Mouse (Mus musculus): ENCODE data around the gene Per2.

DNA sequence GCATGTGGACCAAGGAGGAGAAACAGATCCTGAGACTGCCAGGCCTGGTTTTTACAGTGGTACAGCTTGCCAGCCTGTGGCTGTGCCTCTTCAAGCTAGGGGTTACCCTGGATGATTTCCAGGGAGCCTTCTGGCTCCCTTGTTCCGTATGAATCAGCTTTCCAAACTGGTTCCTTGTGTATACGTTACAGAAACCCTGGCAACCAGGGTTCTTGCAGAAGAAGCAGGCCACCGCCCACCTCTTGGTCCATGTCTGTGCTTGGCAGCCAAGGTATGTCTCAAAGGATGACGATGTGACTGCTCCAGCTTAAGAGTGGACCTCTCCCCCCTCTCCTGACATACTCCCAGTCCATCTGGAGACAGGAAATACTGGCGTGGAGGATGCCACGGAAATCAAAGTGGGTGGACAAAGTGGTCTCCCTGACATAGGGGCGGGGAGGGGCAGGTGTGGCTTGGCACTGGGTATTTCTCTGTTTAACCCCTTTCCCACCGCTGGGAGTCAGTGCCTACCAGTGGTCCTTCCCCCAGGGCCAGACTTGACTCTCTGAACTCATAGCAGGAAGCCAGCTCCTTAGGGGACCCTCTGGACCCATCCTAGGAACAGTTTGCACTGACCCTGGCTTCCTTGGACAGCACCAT is 782 bp downstream of the Per2 start:
- TF ChIP-seq CTCF (IDR thresholded peaks at IDR 0.05; ENCODE audit: low read depth, low read length) (no peak), GATA2 (IDR thresholded peaks at IDR 0.05; ENCODE audit: borderline replicate concordance, low read depth, low read length) (no peak), TAL1 (conservative IDR thresholded peaks at IDR 0.05; ENCODE audit: low read depth, low read length) (no peak)

Data from G1E (cell line).